8 mouse cellular contexts compared by ENCODE assay signal in the genomic region with DNA sequence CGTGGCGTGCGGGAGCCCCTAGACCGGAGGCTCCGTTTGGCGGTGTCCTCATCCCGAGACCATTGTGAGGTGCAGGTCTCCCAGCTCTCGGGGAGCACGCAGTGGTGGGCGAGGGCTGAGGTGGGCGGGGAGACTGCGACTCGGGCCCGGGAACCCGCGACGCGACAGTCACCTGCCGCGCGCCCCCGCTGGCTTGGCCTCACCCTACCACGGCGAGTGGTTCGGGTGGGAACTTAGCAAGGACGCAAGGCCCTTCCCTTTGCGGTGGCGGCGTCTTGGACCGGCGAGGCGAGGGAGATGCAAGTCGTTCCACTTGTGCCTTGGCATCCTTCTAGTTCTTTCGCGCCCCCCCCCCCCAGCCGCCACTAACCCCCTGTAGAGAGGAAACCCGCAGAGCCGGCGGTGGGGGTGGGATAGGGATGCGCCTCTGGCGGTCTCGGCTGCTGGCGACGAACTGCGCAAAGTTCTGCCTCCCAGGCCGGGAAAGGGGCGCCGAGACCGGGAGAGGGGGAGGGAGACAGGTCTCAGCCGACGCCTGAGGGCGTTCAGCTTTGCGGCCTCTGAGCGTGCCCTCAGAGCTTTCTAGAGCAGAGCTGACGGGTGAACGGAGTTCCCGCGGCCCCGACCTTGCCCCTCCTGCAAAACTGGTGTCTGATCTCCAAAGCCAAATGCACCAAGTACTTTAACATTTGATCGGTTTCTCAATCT. TPM values are rescaled to one million over a fixed set of nuclear protein-coding genes. Genes with fewer than 3 reads are reported as not detected.
DNase-seq lines count a peak whose midpoint lies in the region; ATAC-seq lines count a peak whose summit lies in the region.

No protein-coding gene starts in this region.

- DNase-seq in MN1 (ENCODE audit: low spot score) = peak; percentile 60
- DNase-seq in left cerebral cortex, postnatal 10 days (ENCODE audit: extremely low spot score in 1 of 2, low spot score in 2 of 2) = peak; percentile 25 to 83
- peak; percentile 62 to 68 for DNase-seq in right cerebral cortex, adult 2 months (ENCODE audit: low spot score in 2 of 2)
- peak; percentile 41 for DNase-seq in urinary bladder, postnatal 25 days (ENCODE audit: low spot score)

- H3K4me1 ChIP-seq in brown adipose tissue, adult 24 weeks (ENCODE audit: control insufficient read depth, insufficient read depth, insufficient read length, low read length) = peaks cover 2% of the 10 kb centered on the region; the same call in 1 of the 2 replicates
- peaks cover 27% of the 10 kb centered on the region for H3K4me1 ChIP-seq in forebrain, embryonic 15.5 days
- H3K4me1 ChIP-seq in hindbrain, embryonic 12.5 days = peaks cover 11% of the 10 kb centered on the region

- H3K9me3 ChIP-seq in forebrain, embryonic 15.5 days = no peaks in the 10 kb centered on the region
- no peaks in the 10 kb centered on the region for H3K9me3 ChIP-seq in hindbrain, embryonic 12.5 days (replicated peaks)

- under 1% methylated on average over 55 of the region's 60 CpGs for WGBS in forebrain, embryonic 15.5 days
- under 1% methylated on average over 51 of the region's 60 CpGs for WGBS in hindbrain, embryonic 12.5 days

- H3K27me3 ChIP-seq in forebrain, embryonic 15.5 days = no peaks in the 10 kb centered on the region
- no peaks in the 10 kb centered on the region for H3K27me3 ChIP-seq in hindbrain, embryonic 12.5 days

- H3K9ac ChIP-seq in forebrain, embryonic 15.5 days (replicated peaks) = peak overlapping the region; percentile 79
- H3K9ac ChIP-seq in hindbrain, embryonic 12.5 days = peak overlapping the region; percentile 78

- peak overlapping the region; percentile 53 for H3K27ac ChIP-seq in brown adipose tissue, adult 24 weeks (replicated peaks; ENCODE audit: low read depth, low read length)
- H3K27ac ChIP-seq in forebrain, embryonic 15.5 days (replicated peaks) = peak overlapping the region; percentile 97
- H3K27ac ChIP-seq in hindbrain, embryonic 12.5 days = peak overlapping the region; percentile 91

- intact Hi-C loops in left cerebral cortex, postnatal 10 days (cut with DNase I) = loop anchor here (5.0 kb wide), 1 partner anchor 167 kb away; no protein-coding TSS in a partner anchor

- peak overlapping the region; percentile 80 for H3K4me2 ChIP-seq in forebrain, embryonic 15.5 days (replicated peaks)
- H3K4me2 ChIP-seq in hindbrain, embryonic 12.5 days (replicated peaks) = peak overlapping the region; percentile 77

- peak overlapping the region; percentile 87 for H3K4me3 ChIP-seq in brown adipose tissue, adult 24 weeks (ENCODE audit: insufficient read depth, low read depth, low read length)
- H3K4me3 ChIP-seq in forebrain, embryonic 15.5 days = peak overlapping the region; percentile 78
- H3K4me3 ChIP-seq in hindbrain, embryonic 12.5 days = peak overlapping the region; percentile 76

- no peaks in the 10 kb centered on the region for H3K36me3 ChIP-seq in forebrain, embryonic 15.5 days
- H3K36me3 ChIP-seq in hindbrain, embryonic 12.5 days = no peaks in the 10 kb centered on the region

- peak; percentile 6 for ATAC-seq in forebrain, embryonic 15.5 days (replicated peaks)
- peak; percentile 10 for ATAC-seq in hindbrain, embryonic 12.5 days (ENCODE audit: low FRiP score)
- ATAC-seq in megakaryocyte, adult 5-6 weeks (ENCODE audit: poor library complexity, severe bottlenecking) = peak; percentile 10; the same call in 1 of the 2 replicates

RNA-seq across cellular contexts. Expression of a gene that starts 0.6 kb away (rescaled TPM):
- 24.5 and 28.6 TPM in 2 replicates for polyA plus RNA-seq in brown adipose tissue, adult 24 weeks (2012; ENCODE audit: insufficient read depth, insufficient read length, missing spikeins)
- 99.7 and 108 TPM in 2 replicates for polyA plus RNA-seq in forebrain, embryonic 15.5 days (2015; fragmentation: Nextera tagmentation; extraction: Ambion mirVana)
- polyA plus RNA-seq in hindbrain, embryonic 12.5 days (2016; fragmentation: Nextera tagmentation; extraction: Ambion mirVana) = 65.0 and 65.3 TPM in 2 replicates
- total RNA-seq in left cerebral cortex, postnatal 10 days (2021) = 10 to 100 TPM; 77.6 to 85.1 TPM
- total RNA-seq in megakaryocyte, adult 5-6 weeks (2015) = 12.5 and 14.0 TPM in 2 replicates
- total RNA-seq in megakaryocyte, adult 5-6 weeks (2017) = 17.0 and 21.9 TPM in 2 replicates

RNA-seq across cellular contexts. Expression of a gene that starts 47.8 kb away (rescaled TPM):
- 6.7 and 13.6 TPM in 2 replicates for polyA plus RNA-seq in brown adipose tissue, adult 24 weeks (2012; ENCODE audit: insufficient read depth, insufficient read length, missing spikeins)
- 15.2 and 15.3 TPM in 2 replicates for polyA plus RNA-seq in forebrain, embryonic 15.5 days (2015; fragmentation: Nextera tagmentation; extraction: Ambion mirVana)
- polyA plus RNA-seq in hindbrain, embryonic 12.5 days (2016; fragmentation: Nextera tagmentation; extraction: Ambion mirVana) = 14.0 and 15.8 TPM in 2 replicates
- total RNA-seq in left cerebral cortex, postnatal 10 days (2021) = 1 to 10 TPM; 7.3 to 8.0 TPM
- total RNA-seq in megakaryocyte, adult 5-6 weeks (2015) = 7.6 and 7.9 TPM in 2 replicates
- 1.5 and 1.7 TPM in 2 replicates for total RNA-seq in megakaryocyte, adult 5-6 weeks (2017)

RNA-seq across cellular contexts. Expression of a gene that starts 51.3 kb away (rescaled TPM):
- polyA plus RNA-seq in brown adipose tissue, adult 24 weeks (2012; ENCODE audit: insufficient read depth, insufficient read length, missing spikeins) = not detected in 2 replicates
- 0.91 and 1.3 TPM in 2 replicates for polyA plus RNA-seq in forebrain, embryonic 15.5 days (2015; fragmentation: Nextera tagmentation; extraction: Ambion mirVana)
- 0.48 and 1.2 TPM in 2 replicates for polyA plus RNA-seq in hindbrain, embryonic 12.5 days (2016; fragmentation: Nextera tagmentation; extraction: Ambion mirVana)
- total RNA-seq in left cerebral cortex, postnatal 10 days (2021) = 1 to 10 TPM; 1.7 to 1.9 TPM
- total RNA-seq in megakaryocyte, adult 5-6 weeks (2015) = not detected in 2 replicates
- not detected in 2 replicates for total RNA-seq in megakaryocyte, adult 5-6 weeks (2017)

Comparison
In these comparisons a context has a peak if more than half of its experiments do, and no peak if none do; other contexts are left out.
1. Peak in every context shown above with its lines: DNase-seq, ATAC-seq, H3K4me3 ChIP-seq and H3K27ac ChIP-seq.